Mouse (Mus musculus) hindbrain, embryonic 14.5 days (tissue): ENCODE measurements around the gene Fyco1. TPM values are rescaled to one million over a fixed set of nuclear protein-coding genes. Genes with fewer than 3 reads are reported as not detected.
A peak's percentile ranks its signal among the peaks of the same experiment; 100 is the strongest.
"Not testable (repeated sequence)": the region's sequence is repeated elsewhere in the genome, so short reads cannot be mapped to it uniquely, and the experiment has no call there.

Experiments used
- ATAC-seq: fragments of 200-750 bp; cut with Nextera tagmentation; 2 replicates; pipeline ENCODE4 v1.8.0; 2017; ENCODE audit warnings: moderate number of reproducible peaks, mild to moderate bottlenecking, moderate TSS enrichment, moderate library complexity; ENCODE audit not compliant: low FRiP score
- DNase-seq: peaks from one replicate; pipeline ENCODE4 v3.0.0-alpha.2; 2015; ENCODE audit warnings: low spot score
- H3K27ac ChIP-seq: fragments of 300-500 bp; sonication (generic); 2 replicates; pipeline ENCODE4 v1.5.1; 2014; ENCODE audit warnings: mild to moderate bottlenecking, moderate library complexity
- H3K27me3 ChIP-seq: fragments of 300-500 bp; sonication (generic); 2 replicates; pipeline ENCODE4 v1.6.1; 2014; ENCODE audit warnings: mild to moderate bottlenecking, low read length, mixed read lengths; ENCODE audit not compliant: control insufficient read depth, insufficient read depth
- H3K36me3 ChIP-seq: fragments of 300-500 bp; sonication (generic); replicated peaks from 2 replicates; pipeline ENCODE4 v1.6.1; 2014; ENCODE audit not compliant: control insufficient read depth, insufficient read depth
- H3K4me1 ChIP-seq: fragments of 300-500 bp; sonication (generic); replicated peaks from 2 replicates; pipeline ENCODE4 v1.6.1; 2014; ENCODE audit warnings: antibody characterized with exemption, low read length, mixed read lengths; ENCODE audit not compliant: control insufficient read depth, insufficient read depth
- H3K4me2 ChIP-seq: fragments of 300-500 bp; sonication (generic); replicated peaks from 2 replicates; pipeline ENCODE4 v1.6.1; 2014; ENCODE audit warnings: mild to moderate bottlenecking, moderate library complexity
- H3K4me3 ChIP-seq: fragments of 300-500 bp; sonication (generic); replicated peaks from 2 replicates; pipeline ENCODE4 v1.5.1; 2014; ENCODE audit warnings: mild to moderate bottlenecking, low read length
- H3K9ac ChIP-seq: fragments of 300-500 bp; sonication (generic); 2 replicates; pipeline ENCODE4 v1.6.1; 2014
- H3K9me3 ChIP-seq: fragments of 300-500 bp; sonication (generic); 2 replicates; pipeline ENCODE4 v1.6.1; 2016; ENCODE audit warnings: low read length; ENCODE audit not compliant: control insufficient read depth
- WGBS: fragments of 180-500 bp; shearing (Covaris S2); extraction: QIAGEN DNeasy Blood & Tissue Kit; methylation state at CpG from one replicate; pipeline ENCODE4 v1.1.7; 2014; 5-methylcytosine and 5-hydroxymethylcytosine counted together
- polyA plus RNA-seq: library from polyadenylated mRNA; unstranded; fragments of >200 nt; fragmentation: Nextera tagmentation; extraction: Ambion mirVana; gene quantifications from 2 replicates; pipeline ENCODE4 v1.2.1, GENCODE M21; 2014

The Fyco1 gene
- polyA plus RNA-seq, 1 experiment from 2014 or later = 12.7 TPM

DNA sequence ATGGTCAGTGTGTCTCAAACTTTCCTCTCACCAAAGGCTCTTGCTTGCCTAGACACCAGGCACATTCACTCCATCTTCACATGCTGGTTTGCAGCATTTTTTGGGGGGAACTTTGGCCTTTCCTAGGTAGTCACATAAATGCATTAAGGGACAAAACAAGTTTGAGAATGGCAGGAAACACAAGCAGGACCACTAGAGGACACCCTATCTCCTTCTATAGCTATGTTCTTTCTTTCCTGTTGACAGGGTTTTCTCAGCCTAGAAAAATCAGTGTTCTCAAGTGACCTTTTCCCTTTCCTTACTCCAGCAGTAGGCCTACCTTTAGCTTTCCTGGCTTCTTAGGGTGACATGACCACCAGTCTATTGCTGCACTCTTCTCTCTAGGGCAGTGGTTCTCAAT, 48.8 kb downstream of the Fyco1 start:
- Histone ChIP-seq H3K27me3 (no peaks in the 10 kb centered on the region), H3K4me3 (no peak overlapping the region), H3K27ac (no peak overlapping the region), H3K36me3 (peaks cover 22% of the 10 kb centered on the region), H3K4me1 (no peaks in the 10 kb centered on the region), H3K9ac (no peak overlapping the region), H3K4me2 (no peak overlapping the region), H3K9me3 (no peaks in the 10 kb centered on the region)
- no peak for ATAC-seq
- no peak for DNase-seq

- Histone ChIP-seq H3K9ac (no peak overlapping the region), H3K4me3 (no peak overlapping the region), H3K36me3 (peaks cover 24% of the 10 kb centered on the region), H3K4me1 (no peaks in the 10 kb centered on the region), H3K9me3 (no peaks in the 10 kb centered on the region), H3K27me3 (no peaks in the 10 kb centered on the region), H3K4me2 (no peak overlapping the region), H3K27ac (no peak overlapping the region)
- WGBS = 100% methylated on average over 2 of the region's 2 CpGs
- no peak for DNase-seq
- no peak for ATAC-seq
These were observed 49.3 kb downstream of the Fyco1 start for GRCm38 (mm10) chr9:123802421-123802820.

GRCm38 (mm10) chr9:123801527-123801926, 50.2 kb downstream of the Fyco1 start:
- 100% methylated on average over 1 of the region's 1 CpGs for WGBS
- H3K4me2 ChIP-seq = no peak overlapping the region
- H3K4me1 ChIP-seq = no peaks in the 10 kb centered on the region
- no peak overlapping the region for H3K9ac ChIP-seq
- H3K36me3 ChIP-seq = peaks cover 31% of the 10 kb centered on the region
- DNase-seq (no peak), ATAC-seq (no peak)
- no peak overlapping the region for H3K4me3 ChIP-seq
- H3K27ac ChIP-seq = no peak overlapping the region
- H3K9me3 ChIP-seq = no peaks in the 10 kb centered on the region
- H3K27me3 ChIP-seq = no peaks in the 10 kb centered on the region

DNA sequence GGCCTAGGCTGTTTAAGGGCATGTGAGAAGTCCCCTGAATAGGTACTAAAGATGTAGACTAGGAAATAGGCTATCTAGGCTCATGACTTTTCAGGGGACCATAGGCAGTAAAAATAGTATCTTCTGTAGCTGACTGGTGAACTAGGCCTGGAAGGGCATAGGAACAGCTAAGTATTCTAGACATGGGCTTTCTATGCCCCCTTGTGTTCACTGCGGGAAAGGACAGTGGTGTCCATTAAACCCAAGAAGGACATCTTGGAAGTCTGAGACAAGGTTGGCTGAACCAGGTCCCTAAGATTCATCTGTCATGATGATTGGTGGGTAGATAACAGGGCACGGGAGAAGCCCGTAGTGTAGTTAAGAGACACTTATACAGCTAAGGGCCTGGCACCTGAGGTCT, 55.5 kb downstream of the Fyco1 start:
- H3K9me3 ChIP-seq = no peaks in the 10 kb centered on the region
- no peak overlapping the region for H3K4me2 ChIP-seq
- H3K36me3 ChIP-seq = peaks cover 61% of the 10 kb centered on the region
- no peaks in the 10 kb centered on the region for H3K4me1 ChIP-seq
- 75% methylated on average over 3 of the region's 3 CpGs for WGBS
- no peak overlapping the region for H3K27ac ChIP-seq
- H3K4me3 ChIP-seq = no peak overlapping the region
- ATAC-seq (no peak), DNase-seq (peak; percentile 66)
- H3K27me3 ChIP-seq = no peaks in the 10 kb centered on the region
- H3K9ac ChIP-seq = no peak overlapping the region

GRCm38 (mm10) chr9:123788855-123789529, 62.7 kb downstream of the Fyco1 start:
- Histone ChIP-seq H3K4me3 (no peak overlapping the region), H3K36me3 (peaks cover 39% of the 10 kb centered on the region), H3K9ac (no peak overlapping the region), H3K27me3 (no peaks in the 10 kb centered on the region), H3K4me2 (no peak overlapping the region), H3K27ac (no peak overlapping the region), H3K9me3 (peaks cover 1% of the 10 kb centered on the region; the same call in 1 of the 2 replicates), H3K4me1 (no peaks in the 10 kb centered on the region)
- ATAC-seq (no peak), DNase-seq (no peak)
- 92% methylated on average over 4 of the region's 4 CpGs for WGBS

DNA sequence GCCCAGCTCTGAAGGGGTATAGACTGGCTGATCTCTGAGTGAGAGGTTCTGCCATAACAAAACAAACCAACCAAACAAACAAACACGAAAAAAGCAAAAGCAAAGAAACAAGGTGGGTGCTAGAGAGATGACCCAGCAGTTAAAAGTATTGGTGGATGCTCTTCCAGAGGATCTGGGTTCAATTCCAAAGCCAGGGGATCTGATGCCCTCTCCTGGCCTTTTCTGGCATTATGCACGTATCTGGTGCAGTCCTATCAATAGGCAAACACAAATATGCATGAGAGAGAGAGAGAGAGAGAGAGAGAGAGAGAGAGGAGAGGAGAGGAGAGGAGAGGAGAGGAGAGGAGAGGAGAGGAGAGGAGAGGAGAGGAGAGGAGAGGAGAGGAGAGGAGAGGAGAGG, 78.4 kb downstream of the Fyco1 start:
- not testable (repeated sequence) for H3K4me1 ChIP-seq, H3K9me3 ChIP-seq, ATAC-seq, H3K27me3 ChIP-seq, DNase-seq, H3K36me3 ChIP-seq, H3K4me3 ChIP-seq, H3K27ac ChIP-seq, H3K4me2 ChIP-seq, H3K9ac ChIP-seq
- 34% methylated on average over 2 of the region's 2 CpGs for WGBS

- ATAC-seq (no peak), DNase-seq (no peak)
- Histone ChIP-seq H3K9me3 (no peaks in the 10 kb centered on the region), H3K27me3 (no peaks in the 10 kb centered on the region), H3K4me3 (no peak overlapping the region), H3K4me2 (no peak overlapping the region), H3K27ac (no peak overlapping the region), H3K4me1 (no peaks in the 10 kb centered on the region), H3K36me3 (no peaks in the 10 kb centered on the region), H3K9ac (no peak overlapping the region)
- 69% methylated on average over 6 of the region's 6 CpGs for WGBS
These were observed 82.2 kb downstream of the Fyco1 start for GRCm38 (mm10) chr9:123769532-123769931.

DNA sequence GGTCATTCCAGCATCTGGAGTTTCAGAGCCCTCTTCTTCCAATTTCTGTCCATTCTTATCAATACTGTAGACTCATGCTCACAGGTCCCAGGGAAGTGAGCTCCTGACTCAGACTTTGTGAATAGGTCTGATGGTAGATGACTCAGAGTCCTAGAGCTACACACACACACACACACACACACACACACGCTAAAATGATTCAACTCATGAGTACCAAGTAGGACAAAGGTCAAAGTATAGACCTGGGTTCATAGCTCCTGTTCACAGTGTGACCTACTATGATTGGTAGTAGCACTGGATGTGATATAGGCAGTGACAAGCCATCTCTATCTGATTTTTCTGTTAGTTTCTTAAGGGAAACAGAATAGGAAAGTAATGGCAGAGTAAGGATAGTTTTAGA, 83.3 kb downstream of the Fyco1 start:
- Histone ChIP-seq H3K36me3 (no peaks in the 10 kb centered on the region), H3K9ac (no peak overlapping the region), H3K27ac (no peak overlapping the region), H3K4me3 (no peak overlapping the region), H3K4me1 (no peaks in the 10 kb centered on the region), H3K27me3 (no peaks in the 10 kb centered on the region), H3K4me2 (no peak overlapping the region), H3K9me3 (no peaks in the 10 kb centered on the region)
- 79% methylated on average over 1 of the region's 1 CpGs for WGBS
- ATAC-seq = no peak
- DNase-seq = no peak

- H3K4me1 ChIP-seq = no peaks in the 10 kb centered on the region
- no peak overlapping the region for H3K4me2 ChIP-seq
- 88% methylated on average over 3 of the region's 3 CpGs for WGBS
- no peak for DNase-seq
- H3K27ac ChIP-seq = no peak overlapping the region
- H3K4me3 ChIP-seq = no peak overlapping the region
- H3K36me3 ChIP-seq = no peaks in the 10 kb centered on the region
- no peaks in the 10 kb centered on the region for H3K9me3 ChIP-seq
- ATAC-seq = no peak
- H3K9ac ChIP-seq = no peak overlapping the region
- no peaks in the 10 kb centered on the region for H3K27me3 ChIP-seq
These were observed 84.7 kb downstream of the Fyco1 start for GRCm38 (mm10) chr9:123766996-123767395.

DNA sequence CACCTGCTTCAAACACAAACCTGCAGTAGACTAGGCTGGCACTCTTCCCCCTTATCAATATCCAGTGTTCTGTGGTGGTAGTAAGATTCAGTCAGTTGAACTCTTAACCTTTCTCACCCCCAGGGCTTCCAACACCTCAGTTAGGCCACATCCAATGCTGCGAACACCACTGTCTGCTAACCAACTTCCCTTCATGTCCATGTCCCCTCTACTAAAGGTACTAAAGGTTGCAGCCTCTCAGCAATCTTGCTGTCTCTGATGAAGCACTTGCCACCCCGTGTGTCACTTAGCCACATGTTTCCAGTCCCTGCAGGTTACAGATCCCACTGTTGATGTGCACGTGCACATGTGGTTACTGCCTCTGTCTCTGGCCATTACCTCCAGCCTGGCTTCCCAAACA, 87.9 kb downstream of the Fyco1 start:
- WGBS = 82% methylated on average over 3 of the region's 3 CpGs
- Histone ChIP-seq H3K27ac (no peak overlapping the region), H3K27me3 (no peaks in the 10 kb centered on the region), H3K4me3 (no peak overlapping the region), H3K4me2 (no peak overlapping the region), H3K4me1 (no peaks in the 10 kb centered on the region), H3K9me3 (no peaks in the 10 kb centered on the region), H3K9ac (no peak overlapping the region), H3K36me3 (no peaks in the 10 kb centered on the region)
- no peak for DNase-seq
- ATAC-seq = no peak
